Mouse (Mus musculus) forebrain, embryonic 15.5 days (tissue): ENCODE measurements around the gene Ssmem1. TPM values are rescaled to one million over a fixed set of nuclear protein-coding genes. Genes with fewer than 3 reads are reported as not detected.

Experiments
- ATAC-seq: fragments of 200-750 bp; cut with Nextera tagmentation; replicated peaks from 2 replicates; pipeline ENCODE4 v1.8.0; 2017; ENCODE audit warnings: mild to moderate bottlenecking, moderate TSS enrichment, moderate library complexity
- H3K27ac ChIP-seq: fragments of 300-500 bp; sonication (generic); replicated peaks from 2 replicates; pipeline ENCODE4 v1.5.1; 2015; ENCODE audit warnings: mild to moderate bottlenecking, inconsistent platforms
- H3K27me3 ChIP-seq: fragments of 300-500 bp; sonication (generic); 2 replicates; pipeline ENCODE4 v1.6.1; 2015; ENCODE audit warnings: inconsistent platforms
- H3K36me3 ChIP-seq: fragments of 300-500 bp; sonication (generic); 2 replicates; pipeline ENCODE4 v1.6.1; 2015; ENCODE audit warnings: mild to moderate bottlenecking, inconsistent platforms
- H3K4me1 ChIP-seq: fragments of 300-500 bp; sonication (generic); 2 replicates; pipeline ENCODE4 v1.6.1; 2015; ENCODE audit warnings: inconsistent platforms
- H3K4me2 ChIP-seq: fragments of 300-500 bp; sonication (generic); replicated peaks from 2 replicates; pipeline ENCODE4 v1.6.1; 2015; ENCODE audit warnings: mild to moderate bottlenecking, inconsistent platforms
- H3K4me3 ChIP-seq: fragments of 300-500 bp; sonication (generic); 2 replicates; pipeline ENCODE4 v1.5.1; 2015; ENCODE audit warnings: mild to moderate bottlenecking, inconsistent platforms
- H3K9ac ChIP-seq: fragments of 300-500 bp; sonication (generic); replicated peaks from 2 replicates; pipeline ENCODE4 v1.6.1; 2015; ENCODE audit warnings: mild to moderate bottlenecking, inconsistent platforms
- H3K9me3 ChIP-seq: fragments of 300-500 bp; sonication (generic); 2 replicates; pipeline ENCODE4 v1.6.1; 2016; ENCODE audit warnings: inconsistent platforms
- WGBS: fragments of 180-500 bp; shearing (Covaris S2); methylation state at CpG from one replicate; pipeline ENCODE4 v1.1.7; 2015; ENCODE audit warnings: mixed read lengths; 5-methylcytosine and 5-hydroxymethylcytosine counted together
- polyA plus RNA-seq: library from polyadenylated mRNA; unstranded; fragments of >200 nt; fragmentation: Nextera tagmentation; extraction: Ambion mirVana; gene quantifications from 2 replicates; pipeline ENCODE4 v1.2.1, GENCODE M21; 2015

Ssmem1 gene
- polyA plus RNA-seq, 1 experiment from 2014 or later = not detected

DNA sequence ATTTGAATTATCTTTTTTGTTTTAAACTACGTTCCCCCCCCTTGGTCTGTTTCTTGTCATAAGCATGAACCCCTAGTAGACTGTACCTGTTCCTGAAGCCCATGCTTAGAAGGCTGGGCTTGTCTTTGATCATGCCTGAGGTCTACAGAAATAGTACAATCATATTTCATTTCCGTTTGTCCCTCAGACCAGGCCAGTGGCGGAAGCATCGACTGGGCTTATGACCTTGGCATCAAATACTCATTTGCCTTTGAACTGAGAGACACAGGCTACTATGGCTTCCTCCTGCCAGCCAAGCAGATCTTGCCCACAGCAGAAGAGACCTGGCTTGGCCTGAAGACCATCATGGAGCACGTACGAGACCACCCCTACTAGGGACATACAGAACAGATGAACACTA lies 54.4 kb downstream of the Ssmem1 start:
- no peaks in the 10 kb centered on the region for H3K27me3 ChIP-seq
- no peaks in the 10 kb centered on the region for H3K36me3 ChIP-seq
- no peak overlapping the region for H3K4me3 ChIP-seq
- ATAC-seq = no peak
- H3K9me3 ChIP-seq = no peaks in the 10 kb centered on the region
- no peak overlapping the region for H3K27ac ChIP-seq
- H3K9ac ChIP-seq = no peak overlapping the region
- WGBS = 97% methylated on average over 6 of the region's 6 CpGs
- H3K4me2 ChIP-seq = no peak overlapping the region
- H3K4me1 ChIP-seq = 0 out of 2 replicates have a peak, but pooled peaks cover 3% of the 10 kb centered on the region

- no peak within 1 kb of the TSS for H3K4me2 ChIP-seq
- no peak within 1 kb of the TSS for H3K27ac ChIP-seq
- no peak for ATAC-seq
- no peaks in the 10 kb centered on the region for H3K27me3 ChIP-seq
- H3K36me3 ChIP-seq = no peaks in the 10 kb centered on the region
- H3K9ac ChIP-seq = no peak within 1 kb of the TSS
- WGBS = 61% methylated on average over 5 of the region's 5 CpGs
- H3K4me3 ChIP-seq = no peak within 1 kb of the TSS
- H3K9me3 ChIP-seq = no peaks in the 10 kb centered on the region
- H3K4me1 ChIP-seq = peaks cover 13% of the 10 kb centered on the region
Observed at GRCm38 (mm10) chr6:30568069-30568468, 58.4 kb downstream of the Ssmem1 start, which contains the start of gene Cpa4. Cpa4 (plus strand) TSS chr6:30568369.

- Histone ChIP-seq H3K9ac (no peak overlapping the region), H3K4me1 (peaks cover 19% of the 10 kb centered on the region), H3K27me3 (no peaks in the 10 kb centered on the region), H3K4me3 (no peak overlapping the region), H3K36me3 (no peaks in the 10 kb centered on the region), H3K9me3 (no peaks in the 10 kb centered on the region), H3K4me2 (no peak overlapping the region), H3K27ac (no peak overlapping the region)
- no peak for ATAC-seq
- 90% methylated on average over 10 of the region's 10 CpGs for WGBS
Observed at GRCm38 (mm10) chr6:30569331-30569730, 59.7 kb downstream of the Ssmem1 start.

Other genes with a start within 250 kb of the Ssmem1 start
- 65.7 and 68.5 TPM in 2 replicates for gene Ube2h, start 205.3 kb upstream of the Ssmem1 start, polyA plus RNA-seq
- gene Zc3hc1, start 118.8 kb upstream of the Ssmem1 start, polyA plus RNA-seq = 71.3 and 74.2 TPM in 2 replicates
- 33.0 and 35.1 TPM in 2 replicates for gene Klhdc10, start 108.0 kb upstream of the Ssmem1 start, polyA plus RNA-seq
- 32.6 and 34.1 TPM in 2 replicates for gene Tmem209, start 66 bp upstream of the Ssmem1 start, polyA plus RNA-seq
- gene Cpa2, start 31.7 kb downstream of the Ssmem1 start, polyA plus RNA-seq = 4.7 and 5.3 TPM in 2 replicates
- 1.9 and 2.0 TPM in 2 replicates for gene Cpa4, start 58.5 kb downstream of the Ssmem1 start, polyA plus RNA-seq
- 0.13 TPM in 1 of 2 replicates, not detected in the other for gene Cpa5, start 101.2 kb downstream of the Ssmem1 start, polyA plus RNA-seq
- 0.48 and 0.61 TPM in 2 replicates for gene Cpa1, start 129.4 kb downstream of the Ssmem1 start, polyA plus RNA-seq
- gene Cep41, start 183.9 kb downstream of the Ssmem1 start, polyA plus RNA-seq = 14.9 and 17.3 TPM in 2 replicates
- gene Mest, start 213.7 kb downstream of the Ssmem1 start, polyA plus RNA-seq = 313 and 315 TPM in 2 replicates